Mouse (Mus musculus) small intestine, adult 2 months (tissue): Measurements from ENCODE around the gene Med17. TPM values are rescaled to one million over a fixed set of nuclear protein-coding genes. Genes with fewer than 3 reads are reported as not detected.
"Not testable (repeated sequence)": the region's sequence is repeated elsewhere in the genome, so short reads cannot be mapped to it uniquely, and the experiment has no call there.

ENCODE experiments used
- H3K27ac ChIP-seq: fragments of 200-500 bp; 2 replicates; pipeline ENCODE4 v1.5.1; 2012; ENCODE audit warnings: low read depth, low read length, control low read depth, inconsistent platforms; ENCODE audit not compliant: insufficient read depth
- H3K27me3 ChIP-seq: fragments of 200-500 bp; 2 replicates; pipeline ENCODE4 v1.6.1; 2012; ENCODE audit warnings: mild to moderate bottlenecking, moderate library complexity, low read length, inconsistent platforms; ENCODE audit not compliant: control insufficient read depth, insufficient read depth
- H3K36me3 ChIP-seq: fragments of 200-500 bp; 2 replicates; pipeline ENCODE4 v1.6.1; 2012; ENCODE audit warnings: mild to moderate bottlenecking, low read length, control low read depth, inconsistent platforms; ENCODE audit not compliant: control insufficient read depth, insufficient read depth
- H3K4me1 ChIP-seq: fragments of 200-500 bp; 2 replicates; pipeline ENCODE4 v1.6.1; 2012; ENCODE audit warnings: low read length, inconsistent platforms, mixed read lengths; ENCODE audit not compliant: control insufficient read depth, insufficient read depth, insufficient read length
- H3K4me3 ChIP-seq: fragments of 200-500 bp; 2 replicates; pipeline ENCODE4 v1.5.1; 2012; ENCODE audit warnings: low read depth, mild to moderate bottlenecking, control low read depth, inconsistent platforms, low read length, moderate library complexity
- CTCF ChIP-seq: fragments of 200-500 bp; IDR thresholded peaks from 2 replicates; pipeline ENCODE4 v1.5.1; 2012; ENCODE audit warnings: low read depth, mild to moderate bottlenecking, control low read depth, inconsistent platforms, low read length, moderate library complexity, mixed read lengths; ENCODE audit not compliant: insufficient replicate concordance, insufficient read length; ENCODE audit errors: extremely low read depth
- POLR2A ChIP-seq: fragments of 200-500 bp; IDR thresholded peaks from 2 replicates; pipeline ENCODE4 v1.6.1; 2012; ENCODE audit warnings: low read depth, mild to moderate bottlenecking, control low read depth, inconsistent platforms, low read length, moderate library complexity
- WGBS: fragments of 180-500 bp; shearing (Covaris S2); methylation state at CpG from one replicate; pipeline ENCODE4 v1.1.7; 2018; 5-methylcytosine and 5-hydroxymethylcytosine counted together
- polyA plus RNA-seq: library from polyadenylated mRNA; depleted of rRNA; stranded (reverse); fragments of >200 nt; gene quantifications from 2 replicates; pipeline ENCODE4 v1.2.3, GENCODE M21; 2012

The Med17 gene
- polyA plus RNA-seq, 1 experiment = 22.5 TPM

GRCm38 (mm10) chr9:15302881-15303280, 23.1 kb upstream of the Med17 start:
- Histone ChIP-seq H3K27ac (no peak overlapping the region), H3K4me1 (no peaks in the 10 kb centered on the region; the same call in 1 of the 2 replicates), H3K36me3 (peaks cover 3% of the 10 kb centered on the region), H3K4me3 (no peak overlapping the region), H3K27me3 (no peaks in the 10 kb centered on the region)
- TF ChIP-seq CTCF (no peak), POLR2A (no peak)
- 86% methylated on average over 2 of the region's 2 CpGs for WGBS

GRCm38 (mm10) chr9:15302006-15302405, 22.3 kb upstream of the Med17 start:
- H3K27me3 ChIP-seq, H3K4me1 ChIP-seq, H3K36me3 ChIP-seq, H3K4me3 ChIP-seq: not testable (repeated sequence)
- 0 out of 2 replicates have a peak overlapping the region, but pooled peaks have one; percentile 98 for H3K27ac ChIP-seq
- 64% methylated on average over 6 of the region's 6 CpGs for whole genome bisulfite sequencing

- Histone ChIP-seq H3K27ac (peak overlapping the region; percentile 98), H3K36me3 (peaks cover 8% of the 10 kb centered on the region), H3K27me3 (no peaks in the 10 kb centered on the region), H3K4me3 (peak overlapping the region; percentile 63), H3K4me1 (no peaks in the 10 kb centered on the region; the same call in 1 of the 2 replicates)
- WGBS = 2% methylated on average over 6 of the region's 6 CpGs
- TF ChIP-seq POLR2A (peak; percentile 79; the same call in 1 of the 2 replicates), CTCF (no peak)
Observed at GRCm38 (mm10) chr9:15301399-15301798, 21.7 kb upstream of the Med17 start.

GRCm38 (mm10) chr9:15300056-15300455, 20.3 kb upstream of the Med17 start:
- Histone ChIP-seq H3K27me3 (no peaks in the 10 kb centered on the region), H3K4me1 (no peaks in the 10 kb centered on the region), H3K27ac (no peak overlapping the region), H3K36me3 (peaks cover 12% of the 10 kb centered on the region), H3K4me3 (peak overlapping the region; percentile 32; the same call in 1 of the 2 replicates)
- WGBS = 46% methylated on average over 5 of the region's 5 CpGs
- TF ChIP-seq POLR2A (no peak), CTCF (no peak)

GRCm38 (mm10) chr9:15298451-15298850, 18.7 kb upstream of the Med17 start:
- no peaks in the 10 kb centered on the region for H3K4me1 ChIP-seq
- no peaks in the 10 kb centered on the region for H3K27me3 ChIP-seq
- H3K36me3 ChIP-seq = peaks cover 16% of the 10 kb centered on the region
- H3K4me3 ChIP-seq = no peak overlapping the region
- 32% methylated on average over 2 of the region's 2 CpGs for WGBS
- H3K27ac ChIP-seq = 0 out of 2 replicates have a peak overlapping the region, but pooled peaks have one; percentile 12
- TF ChIP-seq POLR2A = no peak
- TF ChIP-seq CTCF = no peak

- 56% methylated on average over 7 of the region's 7 CpGs for WGBS
- H3K4me3 ChIP-seq = no peak overlapping the region
- TF ChIP-seq CTCF (no peak), POLR2A (no peak)
- H3K4me1 ChIP-seq = no peaks in the 10 kb centered on the region
- no peaks in the 10 kb centered on the region for H3K27me3 ChIP-seq
- H3K36me3 ChIP-seq = peaks cover 27% of the 10 kb centered on the region
- no peak overlapping the region for H3K27ac ChIP-seq
Observed at GRCm38 (mm10) chr9:15297112-15297511, 17.4 kb upstream of the Med17 start.

- peaks cover 54% of the 10 kb centered on the region for H3K36me3 ChIP-seq
- whole genome bisulfite sequencing = 82% methylated on average over 6 of the region's 6 CpGs
- no peak for TF ChIP-seq POLR2A
- TF ChIP-seq CTCF = no peak
Observed at GRCm38 (mm10) chr9:15289251-15289650, 9.5 kb upstream of the Med17 start.

GRCm38 (mm10) chr9:15288402-15288801, 8.7 kb upstream of the Med17 start:
- Histone ChIP-seq H3K27ac (no peak overlapping the region), H3K27me3 (no peaks in the 10 kb centered on the region), H3K4me3 (no peak overlapping the region), H3K4me1 (no peaks in the 10 kb centered on the region), H3K36me3 (peaks cover 53% of the 10 kb centered on the region)
- WGBS = 85% methylated on average over 3 of the region's 3 CpGs
- TF ChIP-seq CTCF (no peak), POLR2A (no peak)

More at GRCm38 (mm10) chr9:15289251-15289650, 9.5 kb upstream of the Med17 start:
- H3K4me1 ChIP-seq = no peaks in the 10 kb centered on the region
- no peak overlapping the region for H3K4me3 ChIP-seq
- H3K27ac ChIP-seq = no peak overlapping the region
- H3K27me3 ChIP-seq = no peaks in the 10 kb centered on the region
